In the genomic region with DNA sequence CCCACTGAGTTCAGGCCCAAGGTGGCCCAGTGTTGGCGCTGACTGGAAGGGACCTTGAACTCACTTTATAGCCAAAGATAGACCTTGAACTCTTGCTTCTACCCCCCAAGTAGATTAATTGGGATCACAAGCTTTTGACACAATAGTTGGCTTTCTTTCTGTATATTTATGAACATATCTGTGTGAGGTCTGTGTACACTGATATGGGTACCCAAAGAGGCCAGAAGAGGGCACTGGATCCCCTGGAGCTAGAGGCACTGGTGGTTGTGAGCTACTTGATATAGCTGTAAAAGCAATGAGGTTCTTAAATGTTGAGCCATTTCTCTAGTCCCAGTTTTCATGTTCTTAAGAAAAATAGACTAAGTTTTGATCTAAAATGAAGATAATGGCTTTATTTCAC, we compare ENCODE assay signal across 10 mouse cellular contexts. TPM values are rescaled to one million over a fixed set of nuclear protein-coding genes. Genes with fewer than 3 reads are reported as not detected.
DNase-seq lines count a peak whose midpoint lies in the region; ATAC-seq and TF ChIP-seq lines count a peak whose summit lies in the region.
"Had no signal": no experiment of that assay in that cellular context is flagged by ENCODE, and none has a peak within 500 bp of the region (broad histone marks: within the 10 kb centered on the region; RNA-seq: fewer than 3 reads in every experiment).

No protein-coding gene starts in this region.

- no peaks in the 10 kb centered on the region for H3K4me1 ChIP-seq in thymus, adult 2 months (replicated peaks; ENCODE audit: control insufficient read depth, insufficient read depth, low read length)
- H3K4me1 ChIP-seq: limb, embryonic 12.5 days; stomach, embryonic 15.5 days had no signal

- no peaks in the 10 kb centered on the region for H3K27me3 ChIP-seq in thymus, adult 2 months (ENCODE audit: control insufficient read depth, insufficient read depth, low read length)
- H3K27me3 ChIP-seq: limb, embryonic 12.5 days; stomach, embryonic 15.5 days had no signal

- intact Hi-C loops in heart, postnatal 36 days (cut with DNase I): no loop called here

- H3K27ac ChIP-seq in thymus, adult 2 months (ENCODE audit: control insufficient read depth, insufficient read depth, low read length): no peak overlapping the region
- H3K27ac ChIP-seq: limb, embryonic 12.5 days; stomach, embryonic 15.5 days had no signal

- H3K4me3 ChIP-seq in thymus, adult 2 months (ENCODE audit: control insufficient read depth, insufficient read depth, low read length): no peak overlapping the region
- H3K4me3 ChIP-seq: limb, embryonic 12.5 days; stomach, embryonic 15.5 days had no signal

- no peak for TF ChIP-seq POLR2A in thymus, adult 2 months (IDR thresholded peaks at IDR 0.05; ENCODE audit: control insufficient read depth, extremely low read depth, insufficient read depth, low read length, poor library complexity)

- peaks cover 14% of the 10 kb centered on the region for H3K36me3 ChIP-seq in thymus, adult 2 months (ENCODE audit: control insufficient read depth, insufficient read depth, low read length)

- WGBS in thymus, adult 2 months: 100% methylated on average over 1 of the region's 1 CpGs

- TF ChIP-seq CTCF in thymus, adult 2 months (IDR thresholded peaks at IDR 0.05; ENCODE audit: borderline replicate concordance, control insufficient read depth, extremely low read depth, insufficient read depth, low read length, poor library complexity): no peak

- no peak for DNase-seq in frontal cortex, postnatal 14 days (ENCODE audit: low spot score in 2 of 2)
- DNase-seq in thymus, adult 2 months: peak; percentile 35
- no peak for DNase-seq in thymus, adult 18-20 months
- peak; percentile 50 to 66 for DNase-seq in kidney, postnatal 36 days
- no peak for DNase-seq in spleen, postnatal 4 days (ENCODE audit: low spot score in 2 of 2)
- DNase-seq in heart, postnatal 36 days: no peak

- 0 out of 2 replicates have a peak, but pooled peaks have one; percentile 57 for ATAC-seq in frontal cortex, adult (ENCODE audit: low TSS enrichment)
- no peak for ATAC-seq in erythroid progenitor cell, adult 5-6 weeks (replicated peaks; ENCODE audit: low FRiP score, poor library complexity, severe bottlenecking)

RNA-seq across cellular contexts. Expression of a gene that starts 23.8 kb away (rescaled TPM):
- 7.2 and 9.6 TPM in 2 replicates for polyA plus RNA-seq in thymus, adult 2 months (2012; rRNA removed)
- total RNA-seq in erythroid progenitor cell, adult 5-6 weeks (2015; ENCODE audit: low replicate concordance): 27.2 and 40.0 TPM in 2 replicates
- 15.8 and 51.1 TPM in 2 replicates for total RNA-seq in erythroid progenitor cell, adult 5-6 weeks (2017; ENCODE audit: low replicate concordance)
- 100 to 1,000 TPM; 432 to 477 TPM for total RNA-seq in heart, postnatal 36 days (2021)

RNA-seq across cellular contexts. Expression of a gene that starts 43.0 kb away (rescaled TPM):
- polyA plus RNA-seq in thymus, adult 2 months (2012; rRNA removed): 27.6 and 33.5 TPM in 2 replicates
- total RNA-seq in erythroid progenitor cell, adult 5-6 weeks (2015; ENCODE audit: low replicate concordance): 46.1 and 51.2 TPM in 2 replicates
- 12.1 and 18.3 TPM in 2 replicates for total RNA-seq in erythroid progenitor cell, adult 5-6 weeks (2017; ENCODE audit: low replicate concordance)
- 10 to 100 TPM; 27.3 to 31.6 TPM for total RNA-seq in heart, postnatal 36 days (2021)

Comparison
In these comparisons a context has a peak if more than half of its experiments do, and no peak if none do; other contexts are left out.
1. DNase-seq: peak in thymus, adult 2 months (single experiment) and kidney, postnatal 36 days (2 of 2); none in frontal cortex, postnatal 14 days (0 of 2), thymus, adult 18-20 months (0 of 2), spleen, postnatal 4 days (0 of 2) and heart, postnatal 36 days (0 of 2).
2. RNA of a gene that starts 23.8 kb away (total RNA-seq): 432 to 477 TPM in heart, postnatal 36 days; 15.8 to 51.1 TPM in erythroid progenitor cell, adult 5-6 weeks; every median in the first group is over 4 times any median in the second.